In the genomic region with DNA sequence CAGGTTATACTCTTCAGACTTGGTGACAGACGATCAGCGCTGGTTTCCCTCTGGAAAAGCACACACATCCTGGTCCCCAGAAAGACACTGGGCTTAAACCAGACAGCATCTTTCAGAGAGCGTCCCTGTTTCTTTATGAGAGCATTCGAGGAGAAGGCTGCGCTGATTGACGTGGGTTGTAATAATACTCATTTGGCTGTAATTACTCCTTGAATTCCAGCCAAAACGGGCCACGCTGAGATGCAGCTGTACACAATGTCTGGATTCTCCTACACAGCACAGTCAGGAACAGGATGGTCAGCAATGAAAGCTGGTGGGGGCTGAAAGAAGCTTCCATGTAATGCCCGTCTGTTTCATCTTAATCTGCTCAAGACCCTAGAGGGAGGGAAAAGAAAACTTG, we compare ENCODE assay signal across 14 mouse cellular contexts. TPM values are rescaled to one million over a fixed set of nuclear protein-coding genes. Genes with fewer than 3 reads are reported as not detected.
DNase-seq lines count a peak whose midpoint lies in the region; ATAC-seq lines count a peak whose summit lies in the region.
"Had no signal": no experiment of that assay in that cellular context is flagged by ENCODE, and none has a peak within 500 bp of the region (broad histone marks: within the 10 kb centered on the region; RNA-seq: fewer than 3 reads in every experiment).

No protein-coding gene starts in this region.

- peak; percentile 48 for DNase-seq in cerebellum, adult 9-10 months
- peak; percentile 42 for DNase-seq in layer of hippocampus, adult 11-12 months (ENCODE audit: low spot score)
- no peak for DNase-seq in layer of hippocampus, postnatal 25 days (ENCODE audit: extremely low spot score in 1 of 2, low spot score in 1 of 2)
- peak; percentile 69 to 80 for DNase-seq in right cerebral cortex, postnatal 10 days (ENCODE audit: low spot score in 2 of 2)
- DNase-seq in right cerebral cortex, postnatal 4 days: no peak
- DNase-seq in telencephalon, adult 2 months (ENCODE audit: low read depth, low spot score): peak; percentile 49
- DNase-seq: gastrocnemius, adult 2 months; liver, embryonic 13.5 days had no signal

- ATAC-seq in cerebellum, adult (ENCODE audit: insufficient number of reproducible peaks, low FRiP score, low TSS enrichment): no peak
- no peak for ATAC-seq in megakaryocyte, adult 5-6 weeks (ENCODE audit: poor library complexity, severe bottlenecking)
- ATAC-seq: activated CD4-positive, CD25-positive, alpha-beta regulatory T cell, adult 4 months; inflammation-experienced regulatory T-cells, adult 6 months had no signal

RNA-seq across cellular contexts. Expression of gene Ces5a, which starts 31.5 kb away (rescaled TPM):
- total RNA-seq in layer of hippocampus, postnatal 25 days (2021): under 1 TPM; 0.21 to 0.66 TPM
- not detected in 2 replicates for total RNA-seq in megakaryocyte, adult 5-6 weeks (2015)
- not detected in 2 replicates for total RNA-seq in megakaryocyte, adult 5-6 weeks (2017)
- total RNA-seq: ES-E14; megakaryocyte progenitor cell, adult 5-6 weeks had no signal

Comparison
In these comparisons a context has a peak if more than half of its experiments do, and no peak if none do; other contexts are left out.
1. DNase-seq: peak in cerebellum, adult 9-10 months (single experiment), layer of hippocampus, adult 11-12 months (single experiment), right cerebral cortex, postnatal 10 days (2 of 2) and telencephalon, adult 2 months (single experiment); none in layer of hippocampus, postnatal 25 days (0 of 2) and right cerebral cortex, postnatal 4 days (single experiment).